Mouse (Mus musculus) layer of hippocampus, postnatal 14 days (tissue): ENCODE data around the gene Zfp367. TPM values are rescaled to one million over a fixed set of nuclear protein-coding genes. Genes with fewer than 3 reads are reported as not detected.

ENCODE experiments used
- DNase-seq, 2 experiments: peaks; one replicate each; pipeline ENCODE4 v3.0.0; 2021 to 2022; ENCODE audit warnings: low spot score in 2 of 2, mixed read lengths in 1 of 2
- total RNA-seq, 2 experiments: library from RNA; stranded (reverse); gene quantifications; 2 replicates each; pipeline ENCODE4 v1.2.3; 2021

The Zfp367 gene
- total RNA-seq, 2 experiments from 2014 or later, result 9.7 to 10.2 TPM

GRCm38 (mm10) chr13:64092752-64093151, 60.2 kb downstream of the Zfp367 start:
- no peak for DNase-seq

- no peak for DNase-seq
Measured at GRCm38 (mm10) chr13:64092141-64092540, 60.9 kb downstream of the Zfp367 start.

GRCm38 (mm10) chr13:64091006-64091405, 62.0 kb downstream of the Zfp367 start:
- DNase-seq, result no peak

GRCm38 (mm10) chr13:64090278-64090677, 62.7 kb downstream of the Zfp367 start:
- no peak for DNase-seq

DNA sequence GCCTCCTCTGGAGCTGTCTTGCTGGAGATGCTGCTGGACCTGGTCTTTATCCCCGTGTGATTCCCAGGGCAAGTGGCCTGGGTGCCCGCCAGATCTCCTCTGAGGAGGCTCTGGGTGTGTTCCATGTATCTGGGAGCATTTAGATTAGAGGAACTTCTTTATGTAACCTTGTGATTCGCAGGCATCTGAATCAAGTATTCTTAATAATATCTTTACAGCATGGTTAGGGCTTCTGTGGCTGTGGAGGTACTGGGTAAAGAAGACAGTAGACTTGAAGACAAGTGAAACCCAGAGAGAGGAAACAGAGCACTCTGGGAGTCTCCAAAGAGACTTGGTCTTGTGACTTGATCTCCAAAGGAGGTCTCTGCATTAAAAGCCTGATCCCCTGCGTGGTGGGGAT, 63.9 kb downstream of the Zfp367 start, which contains the start of gene Hsd17b3:
Gene Hsd17b3 (minus strand): TSS at position 101 of the 400 bp plus-strand sequence.
- no peak for DNase-seq

- no peak for DNase-seq
Measured at GRCm38 (mm10) chr13:64088057-64088456, 64.9 kb downstream of the Zfp367 start.

DNA sequence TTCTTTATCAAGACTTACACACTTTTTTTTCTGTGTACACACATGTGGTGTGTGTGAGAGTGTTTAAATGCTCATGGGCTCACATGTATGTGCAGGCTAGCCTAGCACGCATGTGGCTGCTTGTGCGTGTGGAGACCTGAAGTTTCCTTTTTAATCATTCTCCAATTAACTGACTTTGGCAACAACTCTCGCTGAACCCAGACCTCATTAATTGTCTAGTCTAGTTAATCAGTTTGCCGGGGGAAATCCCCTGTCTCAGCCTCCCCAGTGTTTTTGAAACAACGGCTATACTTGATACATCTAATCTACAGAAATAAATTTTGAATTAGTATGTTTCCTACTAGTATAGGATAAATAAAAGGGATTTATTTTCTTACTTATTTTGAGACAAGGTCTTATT, 67.0 kb downstream of the Zfp367 start:
- DNase-seq, result no peak

DNA sequence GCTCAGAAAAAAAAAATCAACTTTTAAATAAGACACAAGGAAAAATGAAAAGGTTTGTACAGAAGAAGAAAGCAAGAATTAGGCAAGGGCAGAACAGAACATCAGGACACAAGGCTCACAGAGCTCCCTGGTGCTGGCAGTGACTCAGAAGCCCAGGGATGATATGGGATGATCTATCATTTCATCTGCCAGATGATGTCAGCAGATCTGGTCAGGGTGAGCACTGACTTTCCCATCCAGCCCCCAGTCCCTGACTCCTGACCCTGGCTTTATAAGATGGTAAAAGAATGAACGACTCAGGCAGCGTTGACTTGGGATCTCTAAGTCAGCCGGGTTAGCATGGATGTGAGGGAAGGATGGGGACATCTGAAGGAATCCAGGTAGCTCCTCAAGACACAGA, 69.7 kb downstream of the Zfp367 start:
- no peak for DNase-seq

Other genes with a start within 250 kb of the Zfp367 start
- gene Hsd17b3, start 64.0 kb downstream of the Zfp367 start, total RNA-seq, result not detected
- under 1 TPM; 0.74 to 0.85 TPM for gene Slc35d2, start 23.8 kb downstream of the Zfp367 start, total RNA-seq
- gene Habp4, start 8.6 kb upstream of the Zfp367 start, total RNA-seq, result 100 to 1,000 TPM; 141 to 146 TPM
- gene Cdc14b, start 122.1 kb upstream of the Zfp367 start, total RNA-seq, result 1 to 10 TPM; 4.8 to 5.6 TPM
- 10 to 100 TPM; 14.0 to 14.2 TPM for gene Aaed1, start 159.5 kb upstream of the Zfp367 start, total RNA-seq
- 100 to 1,000 TPM; 161 to 178 TPM for gene Ctsl, start 217.7 kb upstream of the Zfp367 start, total RNA-seq